Mouse (Mus musculus): Measurements from ENCODE around the gene Ripk1. TPM values are rescaled to one million over a fixed set of nuclear protein-coding genes. Genes with fewer than 3 reads are reported as not detected.
"Not testable (repeated sequence)": the region's sequence is repeated elsewhere in the genome, so short reads cannot be mapped to it uniquely, and the experiment has no call there.

Ripk1 gene
- polyA plus RNA-seq, 1 experiment from 2014 or later, result 20.6 TPM

- no peak for ATAC-seq (ENCODE audit: low FRiP score, low TSS enrichment)
- Histone ChIP-seq H3K27me3 (ENCODE audit: control insufficient read depth, insufficient read depth, low read length) (no peaks in the 10 kb centered on the region), H3K4me2 (replicated peaks; ENCODE audit: low read depth, low read length) (no peak overlapping the region), H3K27ac (ENCODE audit: low read depth, low read length) (no peak overlapping the region), H3K36me3 (ENCODE audit: control insufficient read depth, insufficient read depth, low read length) (peaks cover 14% of the 10 kb centered on the region; the same call in 1 of the 2 replicates), H3K4me3 (ENCODE audit: low read length) (no peak overlapping the region), H3K9ac (ENCODE audit: low read depth, low read length) (no peak overlapping the region), H3K9me3 (ENCODE audit: control insufficient read depth, low read length) (no peaks in the 10 kb centered on the region), H3K4me1 (ENCODE audit: control insufficient read depth, insufficient read depth, low read length) (no peaks in the 10 kb centered on the region)
- WGBS, result 87% methylated on average over 10 of the region's 10 CpGs
These were observed 60.3 kb downstream of the Ripk1 start for GRCm38 (mm10) chr13:34062466-34062865.

- no peak overlapping the region for H3K4me2 ChIP-seq (replicated peaks; ENCODE audit: low read depth, low read length)
- H3K27ac ChIP-seq (ENCODE audit: low read depth, low read length), result no peak overlapping the region
- H3K9me3 ChIP-seq (ENCODE audit: control insufficient read depth, low read length), result no peaks in the 10 kb centered on the region
- no peaks in the 10 kb centered on the region for H3K27me3 ChIP-seq (ENCODE audit: control insufficient read depth, insufficient read depth, low read length)
- H3K9ac ChIP-seq (ENCODE audit: low read depth, low read length), result no peak overlapping the region
- no peaks in the 10 kb centered on the region for H3K4me1 ChIP-seq (ENCODE audit: control insufficient read depth, insufficient read depth, low read length)
- no peak for ATAC-seq (ENCODE audit: low FRiP score, low TSS enrichment)
- no peak overlapping the region for H3K4me3 ChIP-seq (ENCODE audit: low read length)
- WGBS, result 96% methylated on average over 1 of the region's 1 CpGs
- H3K36me3 ChIP-seq (ENCODE audit: control insufficient read depth, insufficient read depth, low read length), result peaks cover 6% of the 10 kb centered on the region; the same call in 1 of the 2 replicates
These were observed 64.2 kb downstream of the Ripk1 start for GRCm38 (mm10) chr13:34066351-34066750.

- Histone ChIP-seq H3K4me1 (ENCODE audit: control insufficient read depth, insufficient read depth, low read length) (no peaks in the 10 kb centered on the region), H3K27me3 (ENCODE audit: control insufficient read depth, insufficient read depth, low read length) (no peaks in the 10 kb centered on the region), H3K4me2 (replicated peaks; ENCODE audit: low read depth, low read length) (no peak overlapping the region), H3K36me3 (ENCODE audit: control insufficient read depth, insufficient read depth, low read length) (no peaks in the 10 kb centered on the region; the same call in 1 of the 2 replicates), H3K9me3 (ENCODE audit: control insufficient read depth, low read length) (no peaks in the 10 kb centered on the region), H3K27ac (ENCODE audit: low read depth, low read length) (no peak overlapping the region), H3K4me3 (ENCODE audit: low read length) (no peak overlapping the region), H3K9ac (ENCODE audit: low read depth, low read length) (no peak overlapping the region)
- ATAC-seq (ENCODE audit: low FRiP score, low TSS enrichment), result no peak
- WGBS, result 52% methylated on average over 4 of the region's 4 CpGs
These were observed 68.1 kb downstream of the Ripk1 start for GRCm38 (mm10) chr13:34070296-34070695.

- ATAC-seq (ENCODE audit: low FRiP score, low TSS enrichment), result no peak
- Histone ChIP-seq H3K9ac (ENCODE audit: low read depth, low read length) (no peak overlapping the region), H3K27ac (ENCODE audit: low read depth, low read length) (no peak overlapping the region), H3K27me3 (ENCODE audit: control insufficient read depth, insufficient read depth, low read length) (no peaks in the 10 kb centered on the region), H3K36me3 (ENCODE audit: control insufficient read depth, insufficient read depth, low read length) (no peaks in the 10 kb centered on the region; the same call in 1 of the 2 replicates), H3K4me1 (ENCODE audit: control insufficient read depth, insufficient read depth, low read length) (peaks cover 3% of the 10 kb centered on the region; the same call in 1 of the 2 replicates), H3K9me3 (ENCODE audit: control insufficient read depth, low read length) (no peaks in the 10 kb centered on the region), H3K4me2 (replicated peaks; ENCODE audit: low read depth, low read length) (no peak overlapping the region), H3K4me3 (ENCODE audit: low read length) (no peak overlapping the region)
- WGBS, result 87% methylated on average over 6 of the region's 6 CpGs
These were observed 69.7 kb downstream of the Ripk1 start for GRCm38 (mm10) chr13:34071836-34072235.

- no peak overlapping the region for H3K4me2 ChIP-seq (replicated peaks; ENCODE audit: low read depth, low read length)
- no peak for ATAC-seq (ENCODE audit: low FRiP score, low TSS enrichment)
- WGBS, result 77% methylated on average over 3 of the region's 3 CpGs
These were observed 70.7 kb downstream of the Ripk1 start for GRCm38 (mm10) chr13:34072847-34073246.

GRCm38 (mm10) chr13:34074441-34074840 lies 72.3 kb downstream of the Ripk1 start:
- not testable (repeated sequence) for H3K4me1 ChIP-seq (ENCODE audit: control insufficient read depth, insufficient read depth, low read length); H3K36me3 ChIP-seq (ENCODE audit: control insufficient read depth, insufficient read depth, low read length); H3K27me3 ChIP-seq (ENCODE audit: control insufficient read depth, insufficient read depth, low read length); ATAC-seq (ENCODE audit: low FRiP score, low TSS enrichment); H3K9me3 ChIP-seq (ENCODE audit: control insufficient read depth, low read length); H3K4me3 ChIP-seq (ENCODE audit: low read length); H3K4me2 ChIP-seq (replicated peaks; ENCODE audit: low read depth, low read length); H3K27ac ChIP-seq (ENCODE audit: low read depth, low read length); H3K9ac ChIP-seq (ENCODE audit: low read depth, low read length)
- WGBS, result 88% methylated on average over 4 of the region's 17 CpGs

More at GRCm38 (mm10) chr13:34072847-34073246, 70.7 kb downstream of the Ripk1 start:
- H3K9ac ChIP-seq (ENCODE audit: low read depth, low read length), result no peak overlapping the region
- no peaks in the 10 kb centered on the region; the same call in 1 of the 2 replicates for H3K36me3 ChIP-seq (ENCODE audit: control insufficient read depth, insufficient read depth, low read length)
- H3K27ac ChIP-seq (ENCODE audit: low read depth, low read length), result no peak overlapping the region
- H3K27me3 ChIP-seq (ENCODE audit: control insufficient read depth, insufficient read depth, low read length), result no peaks in the 10 kb centered on the region
- no peaks in the 10 kb centered on the region for H3K9me3 ChIP-seq (ENCODE audit: control insufficient read depth, low read length)
- peaks cover 7% of the 10 kb centered on the region; the same call in 1 of the 2 replicates for H3K4me1 ChIP-seq (ENCODE audit: control insufficient read depth, insufficient read depth, low read length)
- H3K4me3 ChIP-seq (ENCODE audit: low read length), result no peak overlapping the region

GRCm38 (mm10) chr13:34075893-34076292 lies 73.7 kb downstream of the Ripk1 start:
- not testable (repeated sequence) for H3K9ac ChIP-seq (ENCODE audit: low read depth, low read length); ATAC-seq (ENCODE audit: low FRiP score, low TSS enrichment); H3K4me1 ChIP-seq (ENCODE audit: control insufficient read depth, insufficient read depth, low read length); H3K36me3 ChIP-seq (ENCODE audit: control insufficient read depth, insufficient read depth, low read length); H3K9me3 ChIP-seq (ENCODE audit: control insufficient read depth, low read length); H3K4me3 ChIP-seq (ENCODE audit: low read length); H3K27me3 ChIP-seq (ENCODE audit: control insufficient read depth, insufficient read depth, low read length); H3K27ac ChIP-seq (ENCODE audit: low read depth, low read length); H3K4me2 ChIP-seq (replicated peaks; ENCODE audit: low read depth, low read length)
- WGBS, result 84% methylated on average over 6 of the region's 6 CpGs

GRCm38 (mm10) chr13:34076561-34077491 lies 74.7 kb downstream of the Ripk1 start:
- H3K27ac ChIP-seq (ENCODE audit: low read depth, low read length), result no peak overlapping the region
- 49% methylated on average over 20 of the region's 20 CpGs for WGBS
- no peaks in the 10 kb centered on the region; the same call in 1 of the 2 replicates for H3K36me3 ChIP-seq (ENCODE audit: control insufficient read depth, insufficient read depth, low read length)
- H3K9me3 ChIP-seq (ENCODE audit: control insufficient read depth, low read length), result no peaks in the 10 kb centered on the region
- peaks cover 7% of the 10 kb centered on the region; the same call in 1 of the 2 replicates for H3K4me1 ChIP-seq (ENCODE audit: control insufficient read depth, insufficient read depth, low read length)
- peak; percentile 23; the same call in 1 of the 2 replicates for ATAC-seq (ENCODE audit: low FRiP score, low TSS enrichment)
- H3K4me3 ChIP-seq (ENCODE audit: low read length), result peak overlapping the region; percentile 68
- peak overlapping the region; percentile 66; the same call in 1 of the 2 replicates for H3K9ac ChIP-seq (ENCODE audit: low read depth, low read length)
- H3K4me2 ChIP-seq (replicated peaks; ENCODE audit: low read depth, low read length), result peak overlapping the region; percentile 87
- H3K27me3 ChIP-seq (ENCODE audit: control insufficient read depth, insufficient read depth, low read length), result no peaks in the 10 kb centered on the region; the same call in 1 of the 2 replicates

Measured in kidney, embryonic 14.5 days (tissue).